Mouse (Mus musculus) heart, adult 2 months (tissue): ENCODE data around the gene Nrarp. TPM values are rescaled to one million over a fixed set of nuclear protein-coding genes. Genes with fewer than 3 reads are reported as not detected.

Experiments used
- DNase-seq, 2 experiments: peaks; one replicate each; pipeline ENCODE4 v3.0.0; 2021
- H3K27ac ChIP-seq: fragments of 200-600 bp; 2 replicates; pipeline ENCODE4 v1.8.1; 2022
- H3K27me3 ChIP-seq: fragments of 200-500 bp; 2 replicates; pipeline ENCODE4 v1.6.1; 2012; ENCODE audit warnings: mild to moderate bottlenecking, low read length, inconsistent platforms, mixed read lengths; ENCODE audit not compliant: control insufficient read depth, insufficient read depth
- H3K36me3 ChIP-seq: fragments of 200-500 bp; 2 replicates; pipeline ENCODE4 v1.6.1; 2012; ENCODE audit warnings: low read length, inconsistent platforms; ENCODE audit not compliant: control insufficient read depth, insufficient read depth
- H3K4me1 ChIP-seq: fragments of 200-500 bp; 2 replicates; pipeline ENCODE4 v1.6.1; 2011; ENCODE audit warnings: low read length; ENCODE audit not compliant: control insufficient read depth, insufficient read depth
- H3K4me3 ChIP-seq: fragments of 200-600 bp; 2 replicates; pipeline ENCODE4 v1.8.1; 2022
- H3K79me2 ChIP-seq: fragments of 200-500 bp; replicated peaks from 2 replicates; pipeline ENCODE4 v1.6.1; 2012; ENCODE audit warnings: mild to moderate bottlenecking, inconsistent platforms, low read length, moderate library complexity, mixed read lengths; ENCODE audit not compliant: control insufficient read depth, insufficient read depth
- H3K9ac ChIP-seq: fragments of 200-500 bp; 2 replicates; pipeline ENCODE4 v1.6.1; 2012; ENCODE audit warnings: low read depth, mild to moderate bottlenecking, control low read depth, inconsistent platforms, low read length, mixed read lengths
- CTCF ChIP-seq: fragments of 200-600 bp; IDR thresholded peaks from 2 replicates; pipeline ENCODE4 v1.8.1; 2022; ENCODE audit warnings: antibody characterized with exemption, mild to moderate bottlenecking, moderate library complexity
- EP300 ChIP-seq: fragments of 200-500 bp; IDR thresholded peaks from 2 replicates; pipeline ENCODE4 v1.6.1; 2011; ENCODE audit warnings: low read depth, low read length, control low read depth; ENCODE audit not compliant: insufficient read depth
- POLR2A ChIP-seq: fragments of 200-500 bp; IDR thresholded peaks from 2 replicates; pipeline ENCODE4 v1.6.1; 2011; ENCODE audit warnings: mild to moderate bottlenecking, low read depth, low read length, control low read depth; ENCODE audit not compliant: insufficient read depth
- WGBS: fragments of 180-500 bp; shearing (Covaris S2); methylation state at CpG from one replicate; pipeline ENCODE4 v1.1.7; 2018; 5-methylcytosine and 5-hydroxymethylcytosine counted together
- intact Hi-C: fragments of 180-260 bp; cut with DNase I; formaldehyde crosslinking; loops from one replicate; pipeline ENCODE4 v1.15.1; 2025
- polyA plus RNA-seq: library from polyadenylated mRNA; depleted of rRNA; stranded (reverse); fragments of >200 nt; gene quantifications from 2 replicates; pipeline ENCODE4 v1.2.3, GENCODE M21; 2012
- total RNA-seq, 2 experiments: library from RNA; stranded (reverse); gene quantifications; 2 replicates each; pipeline ENCODE4 v1.2.3; 2021

Nrarp gene
- total and polyA plus RNA-seq, 3 experiments: 6.2 to 11.2 (median 7.4) TPM

DNA sequence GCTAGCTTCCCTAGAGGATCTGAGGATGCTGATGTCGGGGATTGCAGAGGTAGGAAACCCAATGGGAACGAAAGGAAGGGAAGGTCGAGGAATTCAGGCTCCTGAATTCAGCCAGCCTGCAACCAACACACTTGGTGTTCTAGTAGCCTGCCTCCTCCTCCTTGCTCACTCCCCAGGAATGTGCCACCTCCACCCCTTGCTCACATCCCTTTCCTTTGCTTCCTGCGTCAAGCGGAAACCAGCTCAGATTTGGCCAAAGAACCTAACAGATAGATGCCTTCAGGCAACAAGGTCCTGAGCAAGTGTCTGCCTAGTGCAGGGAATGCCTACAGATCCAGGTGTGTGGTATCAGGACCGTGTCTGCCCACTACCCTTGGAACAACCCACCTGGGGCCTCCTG lies 4.0 kb upstream of the Nrarp start:
- 45% methylated on average over 6 of the region's 6 CpGs for WGBS
- DNase-seq: peak in 1 of 2 experiments; percentile 61
- Histone ChIP-seq H3K36me3 (no peaks in the 10 kb centered on the region), H3K27me3 (no peaks in the 10 kb centered on the region), H3K27ac (peak overlapping the region; percentile 86), H3K4me3 (peak overlapping the region; percentile 15; the same call in 1 of the 2 replicates), H3K4me1 (peaks cover 26% of the 10 kb centered on the region), H3K79me2 (no peaks in the 10 kb centered on the region), H3K9ac (no peak overlapping the region)
- intact Hi-C loops: no loop called here
- TF ChIP-seq POLR2A (peak; percentile 59), CTCF (no peak), EP300 (peak; percentile 83)

- H3K27me3 ChIP-seq: no peaks in the 10 kb centered on the region
- no peaks in the 10 kb centered on the region for H3K36me3 ChIP-seq
- no peak for TF ChIP-seq POLR2A
- 0 out of 2 replicates have a peak, but pooled peaks have one; percentile 42 for TF ChIP-seq EP300
- no peak for TF ChIP-seq CTCF
- 37% methylated on average over 4 of the region's 4 CpGs for WGBS
- peak overlapping the region; percentile 24; the same call in 1 of the 2 replicates for H3K4me3 ChIP-seq
- H3K4me1 ChIP-seq: peaks cover 26% of the 10 kb centered on the region
- peak; percentile 33 to 42 for DNase-seq
- peak overlapping the region; percentile 52 for H3K9ac ChIP-seq
- intact Hi-C loops: loop anchor here (1.0 kb wide), 1 partner anchor 14 kb away; no protein-coding TSS in a partner anchor
- peak overlapping the region; percentile 86 for H3K27ac ChIP-seq
- no peaks in the 10 kb centered on the region for H3K79me2 ChIP-seq
Observed at GRCm38 (mm10) chr2:25177076-25177475, 3.5 kb upstream of the Nrarp start.

- H3K9ac ChIP-seq: peak overlapping the region; percentile 52
- no peaks in the 10 kb centered on the region for H3K27me3 ChIP-seq
- WGBS: 29% methylated on average over 6 of the region's 6 CpGs
- intact Hi-C loops: loop anchor here (1.0 kb wide), 1 partner anchor 14 kb away; no protein-coding TSS in a partner anchor
- no peaks in the 10 kb centered on the region for H3K79me2 ChIP-seq
- peak; percentile 65 to 71 for DNase-seq
- peak overlapping the region; percentile 86 for H3K27ac ChIP-seq
- H3K36me3 ChIP-seq: no peaks in the 10 kb centered on the region
- peak overlapping the region; percentile 24; the same call in 1 of the 2 replicates for H3K4me3 ChIP-seq
- H3K4me1 ChIP-seq: peaks cover 26% of the 10 kb centered on the region
- TF ChIP-seq EP300: 0 out of 2 replicates have a peak, but pooled peaks have one; percentile 7
- no peak for TF ChIP-seq POLR2A
- TF ChIP-seq CTCF: no peak
Observed at GRCm38 (mm10) chr2:25177685-25178084, 2.9 kb upstream of the Nrarp start.

DNA sequence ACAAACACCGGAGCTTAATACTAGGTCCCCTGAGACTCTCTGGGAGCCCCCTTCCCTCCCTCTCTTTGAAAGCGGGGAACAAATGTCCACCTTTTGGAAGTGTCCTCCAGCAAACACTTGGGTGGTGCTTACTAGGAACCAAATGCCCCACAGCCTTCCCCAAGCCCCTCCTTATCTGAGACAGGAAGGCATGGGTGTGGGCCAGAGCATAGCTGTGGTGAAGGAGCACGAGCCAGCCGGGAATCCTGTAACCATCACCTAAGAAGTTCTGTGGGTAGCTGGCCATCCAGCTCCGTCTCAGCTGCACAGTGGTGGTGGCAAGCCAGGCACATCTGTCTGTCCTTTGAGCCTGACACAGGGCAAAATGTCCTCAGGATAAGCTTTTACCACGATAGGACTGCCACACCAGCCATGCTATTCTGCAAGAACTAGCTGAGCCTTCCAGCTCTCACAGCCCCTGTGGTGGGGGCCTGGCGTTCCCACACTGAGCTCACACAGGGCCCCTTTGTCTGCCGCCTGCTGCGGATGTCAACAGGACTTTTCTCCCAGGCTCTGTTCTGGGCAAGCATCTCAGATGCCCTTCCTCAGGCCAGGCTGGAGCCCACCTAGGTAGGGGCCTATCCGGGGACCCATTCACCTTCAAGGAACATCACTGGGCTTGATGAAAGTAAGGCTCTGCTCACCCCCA lies 2.1 kb upstream of the Nrarp start:
- peak overlapping the region; percentile 86 for H3K27ac ChIP-seq
- no peak overlapping the region for H3K9ac ChIP-seq
- H3K36me3 ChIP-seq: no peaks in the 10 kb centered on the region
- peak; percentile 30 to 43 for DNase-seq
- H3K4me3 ChIP-seq: peak overlapping the region; percentile 21; the same call in 1 of the 2 replicates
- TF ChIP-seq POLR2A (0 out of 2 replicates have a peak, but pooled peaks have one; percentile 20), EP300 (no peak)
- no peaks in the 10 kb centered on the region for H3K27me3 ChIP-seq
- peaks cover 26% of the 10 kb centered on the region for H3K4me1 ChIP-seq
- WGBS: 40% methylated on average over 10 of the region's 10 CpGs
- no peaks in the 10 kb centered on the region for H3K79me2 ChIP-seq
- intact Hi-C loops: no loop called here

DNA sequence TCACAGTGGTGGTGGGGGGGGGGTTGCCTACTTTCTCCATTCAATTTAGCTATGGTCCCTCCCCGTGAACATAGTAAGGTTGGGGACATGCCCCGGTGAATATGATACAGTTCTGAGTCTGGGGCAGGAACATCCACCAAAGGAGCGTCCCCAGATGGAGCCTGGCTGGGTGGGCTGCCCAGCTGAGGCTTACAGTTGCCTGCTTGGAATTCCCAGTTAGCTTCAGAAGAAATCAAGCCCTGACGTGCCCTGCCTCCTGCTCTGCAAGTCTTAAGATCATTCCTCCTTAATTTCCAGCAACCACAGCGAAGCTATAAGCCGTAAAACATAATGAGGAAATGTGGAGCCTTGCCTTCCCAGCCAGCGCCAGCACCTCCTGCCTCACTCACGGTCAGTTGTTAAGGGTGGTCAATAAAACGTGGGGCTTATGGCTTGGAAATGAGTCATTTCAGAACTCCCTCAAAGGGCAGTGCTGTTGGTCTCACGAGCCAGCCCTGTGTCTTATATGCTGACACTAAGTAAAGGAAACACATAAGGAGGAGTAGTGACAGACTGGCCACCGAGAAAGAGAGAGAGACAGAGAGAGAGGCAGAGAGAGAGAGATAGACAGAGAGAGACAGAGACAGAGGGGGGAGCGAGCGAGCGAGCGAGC lies 866 bp upstream of the Nrarp start:
- Histone ChIP-seq H3K9ac (peak overlapping the region; percentile 57), H3K79me2 (no peaks in the 10 kb centered on the region), H3K4me1 (peaks cover 27% of the 10 kb centered on the region), H3K27me3 (no peaks in the 10 kb centered on the region), H3K27ac (peak overlapping the region; percentile 89), H3K4me3 (peak overlapping the region; percentile 61), H3K36me3 (no peaks in the 10 kb centered on the region)
- DNase-seq: peak in 1 of 2 experiments; percentile 20
- intact Hi-C loops: loop anchor here (1.0 to 5.0 kb wide), 2 partner anchors 17 to 37 kb away; partner anchors contain the start of gene Tor4a
- TF ChIP-seq EP300: no peak
- TF ChIP-seq CTCF: no peak
- no peak for TF ChIP-seq POLR2A
- WGBS: 61% methylated on average over 15 of the region's 15 CpGs
